Comparison of ENCODE assay signal across 8 mouse cellular contexts in the genomic region with DNA sequence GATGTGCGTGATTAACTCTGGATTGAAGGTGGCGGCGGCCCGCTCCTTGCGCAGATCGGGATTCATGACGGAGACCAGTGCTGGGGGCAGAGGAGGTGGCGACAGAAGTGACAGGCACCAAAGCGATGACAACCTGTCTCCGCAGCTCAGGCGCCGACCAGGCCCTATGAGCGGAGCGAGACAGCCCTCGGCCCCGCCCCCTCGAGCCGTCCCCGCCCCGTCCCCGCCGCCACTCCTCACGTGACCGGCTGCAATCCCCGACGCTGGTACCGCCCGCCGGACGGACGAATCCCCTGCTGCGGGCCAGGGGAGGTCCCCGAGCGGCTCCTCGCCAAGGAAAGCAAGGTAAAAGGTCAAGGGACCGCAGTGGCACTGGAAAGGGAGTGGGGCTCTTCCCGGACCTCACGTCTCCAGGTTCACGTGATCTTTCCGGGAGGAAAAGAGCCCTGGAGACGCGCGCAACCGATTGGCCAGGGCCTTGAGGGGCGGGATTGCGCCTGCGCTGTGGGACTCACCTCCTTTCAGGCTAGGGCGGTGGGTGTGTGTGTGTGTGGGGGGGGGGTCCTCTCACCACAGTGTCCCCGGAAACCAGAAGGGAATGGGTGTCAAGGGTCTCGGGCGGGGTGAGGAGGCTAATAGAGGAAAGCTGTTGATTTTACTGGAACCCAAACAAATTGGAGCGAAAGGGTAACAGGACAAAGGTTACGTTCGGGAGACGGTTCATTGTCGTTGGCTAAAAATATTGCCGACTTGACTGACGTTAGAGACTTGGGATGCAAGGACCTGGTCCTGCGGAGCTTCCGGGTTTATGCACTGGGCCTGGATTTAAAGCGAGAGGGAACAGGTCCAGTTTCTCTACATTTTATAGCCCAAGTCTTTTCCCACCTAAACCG. TPM values are rescaled to one million over a fixed set of nuclear protein-coding genes. Genes with fewer than 3 reads are reported as not detected.
A peak's percentile ranks its signal among the peaks of the same experiment; 100 is the strongest.
DNase-seq lines count a peak whose midpoint lies in the region; ATAC-seq and TF ChIP-seq lines count a peak whose summit lies in the region.

A gene (plus strand): TSS at position 217 of the 893 bp plus-strand sequence.
A gene (minus strand): TSS at position 407 of the 893 bp plus-strand sequence.

- H3K36me3 ChIP-seq in MEL (ENCODE audit: control insufficient read depth in 1 of 2, insufficient read depth in 2 of 2, low read length in 2 of 2): peaks cover 0 to 39% of the 10 kb centered on the region in 2 experiments; a peak in 2 of 4 replicates
- peaks cover 6% of the 10 kb centered on the region for H3K36me3 ChIP-seq in forebrain, postnatal 0 days (ENCODE audit: insufficient read depth)
- peaks cover 5% of the 10 kb centered on the region; the same call in 1 of the 2 replicates for H3K36me3 ChIP-seq in lung, embryonic 15.5 days

- TF ChIP-seq CTCF in MEL (IDR thresholded peaks at IDR 0.05 in 2 of 3, conservative IDR thresholded peaks at IDR 0.05 in 1 of 3; ENCODE audit: control insufficient read depth in 1 of 3, insufficient read depth in 1 of 3, low read depth in 2 of 3, low read length in 3 of 3, poor library complexity in 1 of 3, severe bottlenecking in 1 of 3): no peak
- TF ChIP-seq CTCF in cerebellum, adult 2 months (IDR thresholded peaks at IDR 0.05; ENCODE audit: borderline replicate concordance, insufficient read depth, low read depth, low read length): no peak
- TF ChIP-seq CTCF in forebrain, postnatal 0 days (IDR thresholded peaks at IDR 0.05; ENCODE audit: low read depth): no peak

- peaks cover 25 to 26% of the 10 kb centered on the region in 2 experiments for H3K4me1 ChIP-seq in MEL (ENCODE audit: control insufficient read depth in 1 of 2, insufficient read depth in 2 of 2, low read length in 2 of 2)
- H3K4me1 ChIP-seq in cerebellum, adult 2 months (ENCODE audit: control insufficient read depth, insufficient read depth, low read length): no peaks in the 10 kb centered on the region; the same call in 1 of the 2 replicates
- H3K4me1 ChIP-seq in forebrain, postnatal 0 days (ENCODE audit: insufficient read depth): peaks cover 10% of the 10 kb centered on the region; the same call in 1 of the 2 replicates
- H3K4me1 ChIP-seq in lung, embryonic 15.5 days: peaks cover 15% of the 10 kb centered on the region

- TF ChIP-seq RAD21 in MEL (IDR thresholded peaks at IDR 0.05; ENCODE audit: low read depth, low read length): no peak

- peak within 1 kb of the TSS; percentile 90 to 94 for H3K4me3 ChIP-seq in MEL (ENCODE audit: control insufficient read depth in 1 of 2, insufficient read depth in 1 of 2, low read depth in 2 of 2, low read length in 2 of 2)
- peak within 1 kb of the TSS; percentile 83 for H3K4me3 ChIP-seq in cerebellum, adult 2 months (replicated peaks; ENCODE audit: insufficient read depth, low read depth, low read length)
- H3K4me3 ChIP-seq in forebrain, postnatal 0 days (ENCODE audit: low read depth, low read length): peak within 1 kb of the TSS; percentile 83
- peak within 1 kb of the TSS; percentile 56 for H3K4me3 ChIP-seq in lung, embryonic 15.5 days

- TF ChIP-seq EP300 in MEL (IDR thresholded peaks at IDR 0.05; ENCODE audit: low read depth in 1 of 2, low read length in 2 of 2): peak in 1 of 2 experiments; percentile 42; a peak in 1 of 4 replicates

- H3K9me3 ChIP-seq in MEL (replicated peaks; ENCODE audit: insufficient read depth, low read length): no peaks in the 10 kb centered on the region
- H3K9me3 ChIP-seq in forebrain, postnatal 0 days (ENCODE audit: low read length): no peaks in the 10 kb centered on the region
- H3K9me3 ChIP-seq in lung, embryonic 15.5 days: no peaks in the 10 kb centered on the region

- H3K27ac ChIP-seq in MEL (ENCODE audit: control insufficient read depth, low read depth, low read length): peak within 1 kb of the TSS; percentile 92
- peak within 1 kb of the TSS; percentile 95 for H3K27ac ChIP-seq in cerebellum, adult 2 months (ENCODE audit: insufficient read depth, low read length)
- H3K27ac ChIP-seq in forebrain, postnatal 0 days (ENCODE audit: low read depth, low read length): peak within 1 kb of the TSS; percentile 97
- H3K27ac ChIP-seq in lung, embryonic 15.5 days: peak within 1 kb of the TSS; percentile 90

- WGBS in cerebellum, adult 2 months: under 1% methylated on average over 62 of the region's 62 CpGs
- 2% methylated on average over 56 of the region's 62 CpGs for WGBS in forebrain, postnatal 0 days
- under 1% methylated on average over 62 of the region's 62 CpGs for WGBS in lung, embryonic 15.5 days

- peak; percentile 65 to 71 for TF ChIP-seq POLR2A in MEL (IDR thresholded peaks at IDR 0.05; ENCODE audit: control insufficient read depth in 1 of 2, insufficient read depth in 1 of 2, low read depth in 1 of 2, low read length in 2 of 2, poor library complexity in 1 of 2)
- TF ChIP-seq POLR2A in cerebellum, adult 2 months (IDR thresholded peaks at IDR 0.05; ENCODE audit: borderline replicate concordance, insufficient read depth, low read length): peak; percentile 84

- H3K79me2 ChIP-seq in MEL (ENCODE audit: control insufficient read depth, insufficient read depth, low read length, poor library complexity): peaks cover 8% of the 10 kb centered on the region

- no peaks in the 10 kb centered on the region for H3K27me3 ChIP-seq in MEL (ENCODE audit: control insufficient read depth in 1 of 2, insufficient read depth in 2 of 2, low read length in 2 of 2)
- H3K27me3 ChIP-seq in cerebellum, adult 2 months (ENCODE audit: control insufficient read depth, insufficient read depth, low read length): no peaks in the 10 kb centered on the region
- no peaks in the 10 kb centered on the region for H3K27me3 ChIP-seq in forebrain, postnatal 0 days (ENCODE audit: insufficient read depth, low read length)
- no peaks in the 10 kb centered on the region for H3K27me3 ChIP-seq in lung, embryonic 15.5 days

- peak; percentile 98 for ATAC-seq in forebrain, postnatal 0 days
- ATAC-seq in lung, embryonic 15.5 days (ENCODE audit: borderline replicate concordance, extremely low read depth, low FRiP score, low TSS enrichment): peak; percentile 98

- peak within 1 kb of the TSS; percentile 55 for H3K4me2 ChIP-seq in forebrain, postnatal 0 days (ENCODE audit: low read depth)
- peak within 1 kb of the TSS; percentile 75 for H3K4me2 ChIP-seq in lung, embryonic 15.5 days

- DNase-seq in MEL (ENCODE audit: low read depth, low spot score): peak; percentile 98
- DNase-seq in cerebellum, adult 2 months: peak; percentile 96 to 99
- DNase-seq in forebrain, postnatal 0 days: peak; percentile 99
- DNase-seq in heart, postnatal 4 days: peak; percentile 98
- DNase-seq in layer of hippocampus, adult 8-10 months (ENCODE audit: low spot score in 2 of 2): peak; percentile 93 to 94
- peak; percentile 96 for DNase-seq in ovary, adult 18-20 months (ENCODE audit: low spot score)
- peak; percentile 94 for DNase-seq in thymus, postnatal 0 days (ENCODE audit: low spot score)

- H3K9ac ChIP-seq in MEL (ENCODE audit: control insufficient read depth, low read depth, low read length, poor library complexity, severe bottlenecking): peak within 1 kb of the TSS; percentile 97
- H3K9ac ChIP-seq in forebrain, postnatal 0 days: peak within 1 kb of the TSS; percentile 84
- peak within 1 kb of the TSS; percentile 65 for H3K9ac ChIP-seq in lung, embryonic 15.5 days

TF ChIP-seq in MEL, 35 proteins besides CTCF, POLR2A, EP300 and RAD21 (continues in another document):
- TF ChIP-seq JUND (IDR thresholded peaks at IDR 0.05; ENCODE audit: low read depth, low read length) (no peak), MAX (IDR thresholded peaks at IDR 0.05; ENCODE audit: low read length) (peak; percentile 79), UBTF (IDR thresholded peaks at IDR 0.05; ENCODE audit: borderline replicate concordance, insufficient read depth, low read depth, low read length) (no peak), GABPA (IDR thresholded peaks at IDR 0.05; ENCODE audit: low read depth, low read length) (no peak), HCFC1 (IDR thresholded peaks at IDR 0.05; ENCODE audit: low read depth, low read length) (peak; percentile 78), ETS1 (IDR thresholded peaks at IDR 0.05; ENCODE audit: low read depth, low read length) (peak; percentile 20; the same call in 1 of the 2 replicates), MXI1 (IDR thresholded peaks at IDR 0.05; ENCODE audit: low read depth, low read length) (peak; percentile 84), MAFK (IDR thresholded peaks at IDR 0.05; ENCODE audit: borderline replicate concordance, low read depth, low read length) (no peak), MYB (IDR thresholded peaks at IDR 0.05; ENCODE audit: low read depth, low read length) (peak; percentile 51; the same call in 1 of the 2 replicates), BHLHE40 (IDR thresholded peaks at IDR 0.05; ENCODE audit: borderline replicate concordance, low read depth, low read length) (peak; percentile 97), POLR2AphosphoS2 (IDR thresholded peaks at IDR 0.05; ENCODE audit: low read length) (peak; percentile 61; the same call in 1 of the 2 replicates), ZMIZ1 (IDR thresholded peaks at IDR 0.05; ENCODE audit: low read depth, low read length) (peak; percentile 74)

RNA-seq across cellular contexts. Expression of the first gene that starts in this region (rescaled TPM):
- 57.9 and 60.8 TPM in 2 replicates for total RNA-seq in MEL (2012; rRNA removed)
- 10 to 100 TPM in 1 of 2 experiments, not detected in 1; 66.9 TPM for polyA plus RNA-seq in MEL (2012; ENCODE audit: insufficient read depth in 1 of 2, insufficient read length in 2 of 2, low read depth in 1 of 2, low replicate concordance in 2 of 2, missing spikeins in 1 of 2)
- polyA plus RNA-seq in cerebellum, adult 2 months (2012; rRNA removed): 55.2 and 56.8 TPM in 2 replicates
- total RNA-seq in forebrain, postnatal 0 days (2014; rRNA removed): 62.8 and 65.6 TPM in 2 replicates
- polyA plus RNA-seq in forebrain, postnatal 0 days (2015; fragmentation: Nextera tagmentation; extraction: Ambion mirVana): 92.8 and 104 TPM in 2 replicates
- total RNA-seq in heart, postnatal 4 days (2021): 10 to 100 TPM; 32.7 to 39.6 TPM
- total RNA-seq in layer of hippocampus, adult 8-10 months (2022): 10 to 100 TPM; 29.4 to 43.7 (median 38.7) TPM
- 77.5 and 78.3 TPM in 2 replicates for polyA plus RNA-seq in lung, embryonic 15.5 days (2015; fragmentation: Nextera tagmentation; extraction: Ambion mirVana)
- polyA plus RNA-seq in thymus, postnatal 0 days (2015; fragmentation: Nextera tagmentation; extraction: Ambion mirVana): 127 and 134 TPM in 2 replicates

RNA-seq across cellular contexts. Expression of the second gene that starts in this region (rescaled TPM):
- total RNA-seq in MEL (2012; rRNA removed): 16.4 and 16.8 TPM in 2 replicates
- 10 to 100 TPM in 1 of 2 experiments, not detected in 1; 16.1 TPM for polyA plus RNA-seq in MEL (2012; ENCODE audit: insufficient read depth in 1 of 2, insufficient read length in 2 of 2, low read depth in 1 of 2, low replicate concordance in 2 of 2, missing spikeins in 1 of 2)
- 107 and 115 TPM in 2 replicates for polyA plus RNA-seq in cerebellum, adult 2 months (2012; rRNA removed)
- 89.4 and 108 TPM in 2 replicates for total RNA-seq in forebrain, postnatal 0 days (2014; rRNA removed)
- 43.8 and 58.2 TPM in 2 replicates for polyA plus RNA-seq in forebrain, postnatal 0 days (2015; fragmentation: Nextera tagmentation; extraction: Ambion mirVana)
- 10 to 100 TPM; 70.3 to 73.3 TPM for total RNA-seq in heart, postnatal 4 days (2021)
- 100 to 1,000 TPM; 124 to 134 (median 130) TPM for total RNA-seq in layer of hippocampus, adult 8-10 months (2022)
- 19.6 and 21.2 TPM in 2 replicates for polyA plus RNA-seq in lung, embryonic 15.5 days (2015; fragmentation: Nextera tagmentation; extraction: Ambion mirVana)
- polyA plus RNA-seq in thymus, postnatal 0 days (2015; fragmentation: Nextera tagmentation; extraction: Ambion mirVana): 20.0 and 20.7 TPM in 2 replicates

Comparison
In these comparisons a context has a peak if more than half of its experiments do, and no peak if none do; other contexts are left out.
1. Peak in every context shown above with its lines: DNase-seq, ATAC-seq, H3K4me3 ChIP-seq and H3K27ac ChIP-seq.